ENCODE assay signal across 11 mouse cellular contexts in genomic region chr17:27678924-27679813, GRCm38 (mm10). TPM values are rescaled to one million over a fixed set of nuclear protein-coding genes. Genes with fewer than 3 reads are reported as not detected.
A peak's percentile ranks its signal among the peaks of the same experiment; 100 is the strongest.
DNase-seq lines count a peak whose midpoint lies in the region; ATAC-seq and TF ChIP-seq lines count a peak whose summit lies in the region.
"Had no signal": no experiment of that assay in that cellular context is flagged by ENCODE, and none has a peak within 500 bp of the region (broad histone marks: within the 10 kb centered on the region; RNA-seq: fewer than 3 reads in every experiment).

No protein-coding gene starts in this region.

- no peak for TF ChIP-seq POLR2A in MEL (IDR thresholded peaks at IDR 0.05; ENCODE audit: control insufficient read depth in 1 of 2, insufficient read depth in 1 of 2, low read depth in 1 of 2, low read length in 2 of 2, poor library complexity in 1 of 2)

- no peak overlapping the region for H3K27ac ChIP-seq in kidney, embryonic 15.5 days
- no peak overlapping the region for H3K27ac ChIP-seq in MEL (ENCODE audit: control insufficient read depth, low read depth, low read length)
- peak overlapping the region; percentile 91 for H3K27ac ChIP-seq in forebrain, embryonic 12.5 days
- peak overlapping the region; percentile 52 for H3K27ac ChIP-seq in midbrain, embryonic 10.5 days (replicated peaks)

- 0 out of 2 replicates have a peak, but pooled peaks have one; percentile 36 for ATAC-seq in kidney, embryonic 15.5 days (replicated peaks; ENCODE audit: low FRiP score)
- peak; percentile 82 for ATAC-seq in forebrain, embryonic 12.5 days (ENCODE audit: low FRiP score)

- no peak for DNase-seq in kidney, adult 11 months
- DNase-seq in MEL (ENCODE audit: low read depth, low spot score): no peak
- no peak for DNase-seq in midbrain, embryonic 10.5 days (ENCODE audit: low spot score)
- DNase-seq in urinary bladder, adult 18-20 months (ENCODE audit: low spot score in 2 of 2): no peak
- DNase-seq in thymus, postnatal 4 days: no peak
- DNase-seq in thymus, postnatal 10 days (ENCODE audit: low spot score in 2 of 2): no peak

- no peak for TF ChIP-seq RAD21 in MEL (IDR thresholded peaks at IDR 0.05; ENCODE audit: low read depth, low read length)

- no peaks in the 10 kb centered on the region for H3K79me2 ChIP-seq in MEL (ENCODE audit: control insufficient read depth, insufficient read depth, low read length, poor library complexity)

- TF ChIP-seq EP300 in MEL (IDR thresholded peaks at IDR 0.05; ENCODE audit: low read depth in 1 of 2, low read length in 2 of 2): no peak

- no peak overlapping the region for H3K4me2 ChIP-seq in kidney, embryonic 15.5 days
- H3K4me2 ChIP-seq in forebrain, embryonic 12.5 days: no peak overlapping the region

- no peak overlapping the region for H3K9ac ChIP-seq in kidney, embryonic 15.5 days
- no peak overlapping the region for H3K9ac ChIP-seq in MEL (ENCODE audit: control insufficient read depth, low read depth, low read length, poor library complexity, severe bottlenecking)
- H3K9ac ChIP-seq in forebrain, embryonic 12.5 days: peak overlapping the region; percentile 12; the same call in 1 of the 2 replicates

- no peak for TF ChIP-seq CTCF in MEL (IDR thresholded peaks at IDR 0.05 in 2 of 3, conservative IDR thresholded peaks at IDR 0.05 in 1 of 3; ENCODE audit: control insufficient read depth in 1 of 3, insufficient read depth in 1 of 3, low read depth in 2 of 3, low read length in 3 of 3, poor library complexity in 1 of 3, severe bottlenecking in 1 of 3)

- H3K9me3 ChIP-seq in kidney, embryonic 15.5 days (replicated peaks): no peaks in the 10 kb centered on the region
- no peaks in the 10 kb centered on the region for H3K9me3 ChIP-seq in MEL (replicated peaks; ENCODE audit: insufficient read depth, low read length)
- no peaks in the 10 kb centered on the region for H3K9me3 ChIP-seq in forebrain, embryonic 12.5 days
- H3K9me3 ChIP-seq in midbrain, embryonic 10.5 days (replicated peaks): no peaks in the 10 kb centered on the region
- H3K9me3 ChIP-seq: G1E had no signal

- H3K36me3 ChIP-seq in kidney, embryonic 15.5 days: no peaks in the 10 kb centered on the region
- no peaks in the 10 kb centered on the region for H3K36me3 ChIP-seq in MEL (ENCODE audit: control insufficient read depth in 1 of 2, insufficient read depth in 2 of 2, low read length in 2 of 2)
- H3K36me3 ChIP-seq in forebrain, embryonic 12.5 days (replicated peaks): no peaks in the 10 kb centered on the region
- no peaks in the 10 kb centered on the region for H3K36me3 ChIP-seq in midbrain, embryonic 10.5 days
- H3K36me3 ChIP-seq: G1E had no signal

- peaks cover 11% of the 10 kb centered on the region for H3K27me3 ChIP-seq in kidney, embryonic 15.5 days
- no peaks in the 10 kb centered on the region for H3K27me3 ChIP-seq in MEL (ENCODE audit: control insufficient read depth in 1 of 2, insufficient read depth in 2 of 2, low read length in 2 of 2)
- peaks cover 11% of the 10 kb centered on the region; the same call in 1 of the 2 replicates for H3K27me3 ChIP-seq in forebrain, embryonic 12.5 days
- peaks cover 18% of the 10 kb centered on the region for H3K27me3 ChIP-seq in midbrain, embryonic 10.5 days (ENCODE audit: low read depth, poor library complexity, severe bottlenecking)

- peaks cover 13% of the 10 kb centered on the region for H3K4me1 ChIP-seq in kidney, embryonic 15.5 days
- H3K4me1 ChIP-seq in MEL (ENCODE audit: control insufficient read depth in 1 of 2, insufficient read depth in 2 of 2, low read length in 2 of 2): no peaks in the 10 kb centered on the region
- H3K4me1 ChIP-seq in forebrain, embryonic 12.5 days: peaks cover 29% of the 10 kb centered on the region
- H3K4me1 ChIP-seq in midbrain, embryonic 10.5 days: peaks cover 31% of the 10 kb centered on the region

- 31% methylated on average over 11 of the region's 11 CpGs for WGBS in kidney, embryonic 15.5 days
- WGBS in forebrain, embryonic 12.5 days: 41% methylated on average over 11 of the region's 11 CpGs
- WGBS in midbrain, embryonic 10.5 days: 45% methylated on average over 11 of the region's 11 CpGs

- no peak overlapping the region for H3K4me3 ChIP-seq in kidney, embryonic 15.5 days (replicated peaks)
- no peak overlapping the region for H3K4me3 ChIP-seq in MEL (ENCODE audit: control insufficient read depth in 1 of 2, insufficient read depth in 1 of 2, low read depth in 2 of 2, low read length in 2 of 2)
- no peak overlapping the region for H3K4me3 ChIP-seq in forebrain, embryonic 12.5 days (replicated peaks)
- no peak overlapping the region for H3K4me3 ChIP-seq in midbrain, embryonic 10.5 days

TF ChIP-seq in MEL, 35 proteins besides CTCF, POLR2A, EP300 and RAD21:
- TF ChIP-seq USF1 (IDR thresholded peaks at IDR 0.05; ENCODE audit: low read depth, low read length) (0 out of 2 replicates have a peak, but pooled peaks have one; percentile 8), MAZ (IDR thresholded peaks at IDR 0.05; ENCODE audit: low read depth, low read length) (no peak), ZNF384 (IDR thresholded peaks at IDR 0.05; ENCODE audit: low read depth, low read length) (no peak), GATA1 (IDR thresholded peaks at IDR 0.05; ENCODE audit: low read depth, low read length) (no peak), NELFE (IDR thresholded peaks at IDR 0.05; ENCODE audit: low read depth, low read length) (no peak), BHLHE40 (IDR thresholded peaks at IDR 0.05; ENCODE audit: borderline replicate concordance, low read depth, low read length) (no peak)

RNA-seq across cellular contexts. Expression of gene Pacsin1, which starts 23.9 kb away (rescaled TPM):
- polyA plus RNA-seq in kidney, embryonic 15.5 days (2015; fragmentation: Nextera tagmentation; extraction: Ambion mirVana): 0.99 and 1.5 TPM in 2 replicates
- total RNA-seq in MEL (2012; rRNA removed): not detected in 2 replicates
- under 1 TPM in 1 of 2 experiments, not detected in 1; 0.17 TPM for polyA plus RNA-seq in MEL (2012; ENCODE audit: insufficient read depth in 1 of 2, insufficient read length in 2 of 2, low read depth in 1 of 2, low replicate concordance in 2 of 2, missing spikeins in 1 of 2)
- 9.0 and 12.7 TPM in 2 replicates for polyA plus RNA-seq in forebrain, embryonic 12.5 days (2016; fragmentation: Nextera tagmentation; extraction: Ambion mirVana)
- 3.1 and 3.3 TPM in 2 replicates for polyA plus RNA-seq in midbrain, embryonic 10.5 days (2016; fragmentation: Nextera tagmentation; extraction: Ambion mirVana)
- polyA plus RNA-seq: G1E had no signal

RNA-seq across cellular contexts. Expression of gene Rps10, which starts 42.7 kb away (rescaled TPM):
- polyA plus RNA-seq in kidney, embryonic 15.5 days (2015; fragmentation: Nextera tagmentation; extraction: Ambion mirVana): 973 and 1,016 TPM in 2 replicates
- 3,087 and 3,166 TPM in 2 replicates for total RNA-seq in MEL (2012; rRNA removed)
- 1,000 to 10,000 TPM; 3,057 to 3,899 TPM for polyA plus RNA-seq in MEL (2012; ENCODE audit: insufficient read depth in 1 of 2, insufficient read length in 2 of 2, low read depth in 1 of 2, low replicate concordance in 2 of 2, missing spikeins in 1 of 2)
- polyA plus RNA-seq in forebrain, embryonic 12.5 days (2016; fragmentation: Nextera tagmentation; extraction: Ambion mirVana): 699 and 734 TPM in 2 replicates
- polyA plus RNA-seq in midbrain, embryonic 10.5 days (2016; fragmentation: Nextera tagmentation; extraction: Ambion mirVana): 731 and 876 TPM in 2 replicates

RNA-seq across cellular contexts. Expression of gene RPS10-NUDT3, which starts 44.1 kb away (rescaled TPM):
- polyA plus RNA-seq in kidney, embryonic 15.5 days (2015; fragmentation: Nextera tagmentation; extraction: Ambion mirVana): not detected in 2 replicates
- total RNA-seq in MEL (2012; rRNA removed): not detected in 2 replicates
- polyA plus RNA-seq in MEL (2012; ENCODE audit: insufficient read depth in 1 of 2, insufficient read length in 2 of 2, low read depth in 1 of 2, low replicate concordance in 2 of 2, missing spikeins in 1 of 2): 10 to 100 TPM in 1 of 2 experiments, not detected in 1; 37.3 TPM
- not detected in 2 replicates for polyA plus RNA-seq in forebrain, embryonic 12.5 days (2016; fragmentation: Nextera tagmentation; extraction: Ambion mirVana)
- polyA plus RNA-seq in midbrain, embryonic 10.5 days (2016; fragmentation: Nextera tagmentation; extraction: Ambion mirVana): not detected in 2 replicates
- total RNA-seq: G1E; left cerebral cortex, postnatal 10 days had no signal
- polyA plus RNA-seq: G1E; gonadal fat pad, adult 2 months had no signal

RNA-seq across cellular contexts. Expression of gene Spdef, which starts 49.6 kb away (rescaled TPM):
- 0.16 and 1.4 TPM in 2 replicates for polyA plus RNA-seq in kidney, embryonic 15.5 days (2015; fragmentation: Nextera tagmentation; extraction: Ambion mirVana)
- total RNA-seq in MEL (2012; rRNA removed): not detected in 2 replicates
- under 1 TPM in 1 of 2 experiments, not detected in 1; 0.11 TPM for polyA plus RNA-seq in MEL (2012; ENCODE audit: insufficient read depth in 1 of 2, insufficient read length in 2 of 2, low read depth in 1 of 2, low replicate concordance in 2 of 2, missing spikeins in 1 of 2)
- 0.37 TPM in 1 of 2 replicates, not detected in the other for polyA plus RNA-seq in forebrain, embryonic 12.5 days (2016; fragmentation: Nextera tagmentation; extraction: Ambion mirVana)
- polyA plus RNA-seq in midbrain, embryonic 10.5 days (2016; fragmentation: Nextera tagmentation; extraction: Ambion mirVana): 0.16 and 0.25 TPM in 2 replicates
- total RNA-seq: G1E had no signal

RNA-seq across cellular contexts. Expression of gene Nudt3, which starts 55.9 kb away (rescaled TPM):
- 75.2 and 81.5 TPM in 2 replicates for polyA plus RNA-seq in kidney, embryonic 15.5 days (2015; fragmentation: Nextera tagmentation; extraction: Ambion mirVana)
- 93.8 and 96.5 TPM in 2 replicates for total RNA-seq in MEL (2012; rRNA removed)
- polyA plus RNA-seq in MEL (2012; ENCODE audit: insufficient read depth in 1 of 2, insufficient read length in 2 of 2, low read depth in 1 of 2, low replicate concordance in 2 of 2, missing spikeins in 1 of 2): 100 to 1,000 TPM in 1 of 2 experiments, 10 to 100 TPM in 1; 97.0 to 258 TPM
- polyA plus RNA-seq in forebrain, embryonic 12.5 days (2016; fragmentation: Nextera tagmentation; extraction: Ambion mirVana): 170 and 178 TPM in 2 replicates
- 90.0 and 109 TPM in 2 replicates for polyA plus RNA-seq in midbrain, embryonic 10.5 days (2016; fragmentation: Nextera tagmentation; extraction: Ambion mirVana)

Comparison
In these comparisons a context has a peak if more than half of its experiments do, and no peak if none do; other contexts are left out.
1. H3K27ac ChIP-seq: peak in forebrain, embryonic 12.5 days (single experiment) and midbrain, embryonic 10.5 days (single experiment); none in kidney, embryonic 15.5 days (single experiment) and MEL (single experiment).